Mouse (Mus musculus) embryo, embryonic 10 days (tissue): Measurements from ENCODE around the gene Tcf7.
"Not testable (repeated sequence)": the region's sequence is repeated elsewhere in the genome, so short reads cannot be mapped to it uniquely, and the experiment has no call there.

ENCODE experiments used
- DNase-seq: peaks from one replicate; pipeline ENCODE4 v3.0.0-alpha.2; 2015; ENCODE audit warnings: low spot score

Gene Tcf7

GRCm38 (mm10) chr11:52228722-52229448 is 53.9 kb downstream of the Tcf7 start:
- DNase-seq: no peak

GRCm38 (mm10) chr11:52227466-52228226 is 55.2 kb downstream of the Tcf7 start:
- DNase-seq: no peak

GRCm38 (mm10) chr11:52227053-52227452 is 55.8 kb downstream of the Tcf7 start:
- no peak for DNase-seq

- no peak for DNase-seq
Observed at GRCm38 (mm10) chr11:52225986-52226599, 56.7 kb downstream of the Tcf7 start.

GRCm38 (mm10) chr11:52223968-52224682 is 58.7 kb downstream of the Tcf7 start:
- peak; percentile 47 for DNase-seq

GRCm38 (mm10) chr11:52222891-52223290 is 59.9 kb downstream of the Tcf7 start:
- DNase-seq: peak; percentile 11

GRCm38 (mm10) chr11:52221921-52222320 is 60.9 kb downstream of the Tcf7 start:
- DNase-seq: not testable (repeated sequence)

- peak; percentile 80 for DNase-seq
Observed at GRCm38 (mm10) chr11:52220282-52220681, 62.5 kb downstream of the Tcf7 start.

- DNase-seq: no peak
Observed at GRCm38 (mm10) chr11:52213887-52214286, 68.9 kb downstream of the Tcf7 start, which contains the start of gene Olfr1371. Olfr1371 (minus strand) TSS chr11:52213987.
